Mouse (Mus musculus): ENCODE data around the gene Lsp1.

The Lsp1 gene

GRCm38 (mm10) chr7:142505942-142506341, 45.3 kb downstream of the Lsp1 start:
- peak; percentile 57 for DNase-seq (ENCODE audit: low spot score)

GRCm38 (mm10) chr7:142506501-142506900, 45.9 kb downstream of the Lsp1 start:
- no peak for DNase-seq (ENCODE audit: low spot score)

GRCm38 (mm10) chr7:142507453-142507852, 46.8 kb downstream of the Lsp1 start:
- DNase-seq (ENCODE audit: low spot score), result no peak

GRCm38 (mm10) chr7:142509518-142509917, 48.9 kb downstream of the Lsp1 start:
- peak; percentile 53 for DNase-seq (ENCODE audit: low spot score)

GRCm38 (mm10) chr7:142510021-142510777, 49.6 kb downstream of the Lsp1 start:
- DNase-seq (ENCODE audit: low spot score), result peak; percentile 44

- DNase-seq (ENCODE audit: low spot score), result no peak
Measured at GRCm38 (mm10) chr7:142514048-142514447, 53.4 kb downstream of the Lsp1 start.

GRCm38 (mm10) chr7:142516221-142516978, 55.8 kb downstream of the Lsp1 start:
- DNase-seq (ENCODE audit: low spot score), result peak; percentile 71

- no peak for DNase-seq (ENCODE audit: low spot score)
Measured at GRCm38 (mm10) chr7:142517531-142517930, 56.9 kb downstream of the Lsp1 start.

- DNase-seq (ENCODE audit: low spot score), result peak; percentile 86
Measured at GRCm38 (mm10) chr7:142520331-142520730, 59.7 kb downstream of the Lsp1 start.

GRCm38 (mm10) chr7:142522352-142522751, 61.7 kb downstream of the Lsp1 start:
- DNase-seq (ENCODE audit: low spot score), result peak; percentile 82

- DNase-seq (ENCODE audit: low spot score), result peak; percentile 63
Measured at GRCm38 (mm10) chr7:142523200-142523990, 62.8 kb downstream of the Lsp1 start.

GRCm38 (mm10) chr7:142525342-142526178, 65.0 kb downstream of the Lsp1 start:
- peak; percentile 86 for DNase-seq (ENCODE audit: low spot score)

GRCm38 (mm10) chr7:142529350-142529749, 68.7 kb downstream of the Lsp1 start:
- DNase-seq (ENCODE audit: low spot score), result peak; percentile 85

- DNase-seq (ENCODE audit: low spot score), result peak; percentile 17
Measured at GRCm38 (mm10) chr7:142531973-142532521, 71.4 kb downstream of the Lsp1 start.

- DNase-seq (ENCODE audit: low spot score), result no peak
Measured at GRCm38 (mm10) chr7:142532671-142533058, 72.1 kb downstream of the Lsp1 start, which contains the start of gene Mrpl23. Gene Mrpl23, plus strand, starts transcription at chr7:142532686.

- DNase-seq (ENCODE audit: low spot score), result peak; percentile 88
Measured at GRCm38 (mm10) chr7:142533059-142533855, 72.6 kb downstream of the Lsp1 start.

- peak; percentile 78 for DNase-seq (ENCODE audit: low spot score)
Measured at GRCm38 (mm10) chr7:142535116-142535515, 74.5 kb downstream of the Lsp1 start.

GRCm38 (mm10) chr7:142535832-142536231, 75.2 kb downstream of the Lsp1 start:
- peak; percentile 88 for DNase-seq (ENCODE audit: low spot score)

- DNase-seq (ENCODE audit: low spot score), result peak; percentile 75
Measured at GRCm38 (mm10) chr7:142537181-142537580, 76.6 kb downstream of the Lsp1 start.

- DNase-seq (ENCODE audit: low spot score), result peak; percentile 89
Measured at GRCm38 (mm10) chr7:142537879-142538278, 77.3 kb downstream of the Lsp1 start.

Data from yolk sac, embryonic 10.5 days (tissue).